Mouse (Mus musculus) lung, postnatal 25 days (tissue): ENCODE results near the gene Pik3r5.

Source experiments
- DNase-seq: peaks from one replicate; pipeline ENCODE4 v3.0.0; 2022; ENCODE audit warnings: low spot score

Gene Pik3r5

DNA sequence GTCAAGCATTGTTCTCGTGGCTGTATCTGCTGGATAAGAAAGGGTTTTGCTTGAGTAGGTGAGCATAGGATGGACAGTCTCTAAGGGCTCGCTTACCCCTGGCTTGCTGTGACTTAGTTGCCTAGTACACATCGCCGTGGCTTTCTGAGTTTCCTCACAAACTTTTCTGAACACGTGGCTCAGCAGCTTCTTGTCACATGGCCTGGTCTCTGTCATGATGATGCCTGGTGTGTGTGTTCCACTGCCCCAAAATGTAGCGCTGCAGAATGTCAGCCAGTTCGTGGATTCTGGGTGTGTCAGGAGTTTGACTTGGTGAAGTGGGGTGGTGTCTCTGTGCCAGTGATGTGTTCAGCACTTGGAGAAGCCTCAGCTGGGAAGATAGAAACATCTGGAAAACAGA is 16.4 kb downstream of the Pik3r5 start:
- DNase-seq = no peak

DNA sequence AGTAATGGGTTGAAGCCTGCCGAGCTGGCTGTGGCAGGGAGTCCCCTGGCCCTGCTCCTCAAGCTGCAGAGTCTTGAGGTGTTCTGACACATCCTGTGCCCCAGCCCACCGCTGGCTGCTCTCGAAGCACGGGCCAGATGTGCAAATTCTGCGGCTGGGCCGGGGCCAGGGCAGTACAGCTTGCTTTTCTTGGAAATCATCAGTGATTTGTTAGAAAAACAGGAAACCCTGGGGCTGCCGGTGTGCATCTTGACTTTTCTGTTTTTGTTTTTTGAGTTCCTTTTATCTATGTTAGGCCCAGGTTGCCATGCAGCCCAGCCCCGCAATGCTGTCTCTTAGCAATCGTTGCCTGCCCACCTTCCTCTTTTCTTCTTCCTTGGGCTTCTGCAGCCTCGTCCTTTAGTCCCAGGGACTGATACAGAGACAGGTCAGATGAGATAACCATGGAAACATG is 19.4 kb downstream of the Pik3r5 start:
- peak; percentile 59 for DNase-seq

DNA sequence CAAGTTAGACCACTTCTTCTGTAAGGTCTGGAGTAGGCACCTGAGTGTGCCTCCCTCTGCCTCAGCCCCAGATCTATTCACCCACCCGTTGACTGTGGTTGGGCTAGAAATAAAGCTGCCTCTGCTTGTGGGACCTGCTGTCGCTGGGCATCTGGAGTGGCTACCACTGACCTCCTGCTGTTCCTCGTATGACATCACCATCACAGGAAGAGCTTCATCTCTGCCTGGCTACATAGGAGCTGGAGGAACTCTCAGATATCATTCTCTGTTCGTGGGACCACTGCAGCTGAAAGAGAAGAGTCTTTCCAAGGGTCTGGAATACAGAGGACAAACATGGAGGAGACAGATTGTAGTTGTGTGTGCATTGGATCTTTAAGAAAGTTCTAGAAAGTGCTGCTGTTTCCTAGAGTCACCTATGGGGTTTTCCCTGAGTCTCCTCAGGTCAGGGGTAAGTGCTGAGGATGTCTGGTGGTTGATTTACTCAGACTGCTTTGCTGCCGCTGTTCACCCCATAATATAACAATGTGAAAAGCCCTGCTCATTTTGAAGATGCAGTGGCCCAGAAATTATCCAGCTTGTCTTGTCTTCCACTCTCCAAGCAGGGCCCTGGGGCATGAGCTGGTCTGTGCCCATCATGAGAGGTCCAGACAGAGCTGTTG is 20.0 kb downstream of the Pik3r5 start:
- DNase-seq = no peak

DNA sequence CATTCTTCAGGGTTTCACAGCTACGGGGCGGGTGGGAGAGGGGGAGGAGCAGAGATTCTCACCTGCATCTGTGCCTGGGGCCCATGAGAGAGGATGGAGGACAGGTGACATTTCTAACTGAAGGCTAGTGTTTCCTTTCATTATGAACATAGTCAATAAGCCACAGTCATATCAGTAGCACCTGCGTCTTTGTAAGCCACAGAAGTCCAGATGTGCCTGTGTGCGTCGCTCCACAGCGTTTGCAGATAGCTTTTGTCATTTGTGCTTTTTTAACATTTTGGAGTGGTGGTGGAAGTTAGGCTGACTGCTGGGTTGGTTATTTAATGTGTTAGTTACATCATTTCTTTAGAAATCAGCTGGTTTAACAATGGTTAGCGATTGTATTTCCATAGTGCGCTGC is 20.8 kb downstream of the Pik3r5 start:
- DNase-seq = no peak

DNA sequence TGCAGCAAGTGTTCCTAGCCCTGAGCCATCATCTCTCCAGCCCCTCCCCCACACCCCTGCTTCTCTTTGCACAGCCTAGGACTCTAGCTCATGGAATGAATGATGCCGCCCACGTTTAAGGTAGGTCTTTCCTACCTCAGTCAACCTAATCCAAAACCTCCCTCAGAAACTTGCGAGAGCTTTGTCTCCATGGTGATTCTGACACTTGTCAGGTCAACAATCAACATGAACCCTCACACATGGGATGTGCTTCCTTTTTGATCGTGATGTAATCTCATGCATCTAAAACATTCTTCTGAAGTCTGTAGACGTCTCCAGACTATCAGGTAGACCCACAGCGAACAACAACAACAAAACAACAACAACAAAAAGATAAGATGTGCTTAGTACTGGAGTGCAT is 21.4 kb downstream of the Pik3r5 start:
- no peak for DNase-seq

DNA sequence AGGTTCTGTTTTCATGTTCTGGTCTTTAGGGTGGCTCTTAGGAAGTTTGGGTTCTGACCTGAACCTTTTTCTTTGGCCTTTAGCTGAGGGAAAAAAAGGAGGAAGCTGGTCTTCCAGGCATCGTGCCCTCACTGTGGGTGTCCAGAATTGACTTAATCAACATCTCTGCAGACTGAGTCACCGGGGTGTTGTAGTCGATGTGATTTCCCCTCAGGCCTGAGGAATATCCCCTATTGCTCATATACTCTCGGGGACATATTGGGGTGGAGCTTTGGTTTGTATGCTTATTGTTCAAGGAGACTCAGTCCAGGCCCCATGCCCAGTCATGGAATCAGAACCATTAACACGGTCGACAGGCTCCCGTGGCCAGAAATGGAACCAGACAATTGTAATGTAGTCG is 26.2 kb downstream of the Pik3r5 start:
- DNase-seq = no peak

DNA sequence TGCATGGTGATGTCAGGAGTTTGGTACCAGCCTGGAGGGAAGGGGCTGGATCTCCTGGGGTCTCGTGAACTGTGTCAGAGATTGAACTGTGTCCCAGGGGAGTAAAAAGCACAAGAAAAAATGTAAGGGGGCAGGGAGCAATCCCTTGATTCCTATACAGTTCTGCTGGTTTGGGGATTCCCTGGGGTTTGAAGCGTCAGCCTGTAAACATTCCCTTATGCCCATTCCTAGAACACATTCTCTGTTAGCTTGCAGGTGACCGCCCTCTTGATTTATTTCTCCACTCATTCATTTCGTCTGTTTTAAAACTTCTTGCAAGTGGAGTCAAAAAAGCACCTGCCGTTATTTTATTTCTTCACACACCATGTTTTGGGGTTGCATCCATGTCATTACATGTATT is 27.1 kb downstream of the Pik3r5 start:
- DNase-seq = no peak

DNA sequence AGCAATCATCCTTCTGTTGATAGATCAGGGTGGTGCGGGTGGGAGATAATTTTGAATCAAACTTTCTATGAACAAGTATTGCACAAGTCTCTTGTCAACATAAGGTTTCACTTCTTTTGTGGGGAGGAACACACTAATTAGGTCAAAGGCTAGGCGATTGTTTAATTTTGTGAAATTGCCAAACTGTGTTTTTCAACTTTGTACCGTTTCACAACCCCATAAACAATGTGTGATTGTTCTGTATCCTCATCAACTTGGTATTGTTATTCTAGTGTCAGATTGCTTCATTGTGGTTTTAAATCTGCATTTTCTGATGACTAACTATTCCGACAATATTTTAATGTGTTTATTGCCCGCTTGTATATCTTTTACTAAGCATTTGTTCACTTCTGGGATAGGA is 27.6 kb downstream of the Pik3r5 start:
- no peak for DNase-seq

DNA sequence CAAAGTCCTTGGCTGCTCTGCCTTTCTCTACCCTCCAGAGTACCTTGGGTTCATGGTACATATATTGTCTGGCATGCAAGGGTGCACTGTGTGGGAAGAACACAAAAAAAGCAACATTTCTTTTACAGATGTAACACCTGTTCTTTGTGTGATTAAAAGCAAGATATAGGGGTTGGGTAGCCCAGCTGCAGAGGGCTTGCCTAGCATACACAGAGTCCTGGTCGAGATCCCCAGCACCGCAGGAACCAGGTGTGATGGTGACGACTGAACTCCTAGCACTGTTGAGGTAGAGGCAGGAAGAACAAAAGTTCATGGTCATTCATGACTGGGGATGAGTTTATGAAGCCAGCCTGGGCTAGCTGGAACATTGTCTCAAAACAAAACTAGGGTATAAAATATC is 30.8 kb downstream of the Pik3r5 start:
- no peak for DNase-seq

DNA sequence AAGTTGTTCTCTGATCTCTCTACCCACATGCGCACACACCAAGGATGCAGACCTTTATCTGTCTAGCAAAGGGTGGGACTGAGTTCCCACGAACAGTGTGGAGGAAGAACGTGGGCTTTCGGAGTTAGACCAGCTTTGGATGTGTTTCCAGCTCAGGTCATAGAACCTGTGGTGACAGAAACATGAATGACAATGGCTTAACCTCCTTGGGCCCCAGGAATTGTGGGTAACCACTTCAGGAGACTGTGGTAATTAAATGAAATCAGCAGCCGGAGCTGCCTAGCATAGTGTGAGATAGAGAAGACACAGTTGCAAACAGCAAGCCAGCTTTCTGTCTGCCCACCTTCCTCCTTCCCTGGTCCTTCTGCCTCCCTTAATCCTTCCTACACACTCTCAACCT is 32.3 kb downstream of the Pik3r5 start:
- no peak for DNase-seq

DNA sequence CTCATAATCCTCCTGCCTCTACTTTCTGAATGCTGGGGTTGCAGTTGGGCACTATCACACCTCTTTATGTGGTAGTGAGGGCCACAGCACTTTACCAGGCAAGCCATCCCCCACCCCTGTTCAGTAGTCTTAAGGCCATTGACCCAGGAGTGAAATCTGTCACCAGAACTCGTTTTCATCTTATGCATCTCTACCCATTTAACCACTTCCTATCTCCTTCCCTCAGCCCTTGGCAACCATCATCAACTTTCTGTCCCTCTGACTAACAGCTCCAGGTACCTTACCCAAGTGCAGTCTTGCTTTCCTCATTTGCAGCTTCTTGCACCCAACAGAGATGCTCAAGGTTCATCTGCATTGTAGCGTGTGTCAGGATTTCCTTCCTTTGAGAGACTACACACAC is 33.2 kb downstream of the Pik3r5 start:
- no peak for DNase-seq

DNA sequence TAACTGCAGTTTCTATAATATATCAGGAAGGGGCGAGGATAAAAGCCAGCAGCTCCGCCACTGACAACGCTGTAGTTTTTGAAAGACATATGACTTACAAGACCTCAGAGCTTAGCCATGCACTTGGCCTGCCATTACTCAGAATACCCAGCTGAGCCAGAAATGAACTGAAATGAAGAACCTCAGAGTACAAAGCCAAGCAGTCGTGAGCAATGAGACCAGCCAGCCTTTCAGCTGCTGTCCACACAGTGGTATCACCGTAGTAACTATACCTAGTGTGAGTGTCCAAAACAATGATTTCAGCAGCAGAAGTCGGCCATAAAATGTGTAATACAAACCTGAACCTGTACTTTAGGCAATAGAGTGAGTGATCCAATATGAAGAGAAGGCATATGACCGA is 35.5 kb downstream of the Pik3r5 start:
- DNase-seq = no peak

DNA sequence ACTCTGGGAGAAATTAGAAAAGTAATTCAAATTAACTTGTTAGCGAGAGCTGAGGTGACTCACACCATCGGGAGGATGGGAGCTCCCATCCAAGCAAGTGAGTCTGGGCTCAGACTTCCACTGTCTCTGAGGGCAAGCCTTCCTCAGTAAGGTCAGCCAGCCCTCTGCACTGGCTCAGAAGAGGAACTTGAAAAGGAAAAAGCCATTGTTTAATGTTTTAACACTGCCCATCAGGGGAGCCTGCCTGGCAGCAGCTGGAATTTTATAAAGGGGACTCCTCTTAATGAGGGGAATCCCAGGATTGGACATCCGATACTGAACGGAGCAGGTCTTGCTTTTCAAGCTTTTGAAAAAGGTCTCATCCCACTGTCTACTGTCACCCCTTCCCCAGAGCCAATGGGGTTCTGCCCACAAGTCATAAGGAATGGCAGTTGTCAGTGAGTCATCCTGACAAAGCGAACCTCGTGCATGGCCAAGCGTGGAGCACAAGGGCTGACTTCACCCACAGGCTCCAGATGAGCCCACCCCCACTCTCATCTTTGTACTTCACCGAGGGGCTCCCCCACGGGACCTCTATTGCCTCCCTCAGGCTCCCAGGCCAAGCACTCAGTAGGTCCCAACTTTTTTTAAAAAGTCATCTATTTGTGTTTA is 36.2 kb downstream of the Pik3r5 start:
- no peak for DNase-seq

DNA sequence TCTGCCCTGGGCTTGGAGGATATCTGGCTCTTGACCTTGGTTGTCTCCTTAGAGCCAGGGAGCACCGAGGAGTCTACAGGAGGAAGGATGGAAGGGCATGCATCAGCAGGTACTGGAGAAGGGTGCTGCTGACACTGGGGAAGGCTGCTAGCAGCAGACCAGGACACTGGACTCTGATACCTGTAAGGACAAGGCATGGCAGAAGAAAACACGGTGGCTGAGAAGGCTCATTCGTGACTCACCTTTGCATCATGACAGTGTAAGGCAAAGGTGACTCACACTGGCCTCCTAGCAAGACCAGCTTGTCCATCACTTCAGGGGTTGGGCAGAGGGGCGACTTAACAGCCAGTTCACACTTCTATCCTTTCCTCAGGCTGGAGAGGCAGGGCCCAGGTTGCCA is 37.0 kb downstream of the Pik3r5 start:
- no peak for DNase-seq

DNA sequence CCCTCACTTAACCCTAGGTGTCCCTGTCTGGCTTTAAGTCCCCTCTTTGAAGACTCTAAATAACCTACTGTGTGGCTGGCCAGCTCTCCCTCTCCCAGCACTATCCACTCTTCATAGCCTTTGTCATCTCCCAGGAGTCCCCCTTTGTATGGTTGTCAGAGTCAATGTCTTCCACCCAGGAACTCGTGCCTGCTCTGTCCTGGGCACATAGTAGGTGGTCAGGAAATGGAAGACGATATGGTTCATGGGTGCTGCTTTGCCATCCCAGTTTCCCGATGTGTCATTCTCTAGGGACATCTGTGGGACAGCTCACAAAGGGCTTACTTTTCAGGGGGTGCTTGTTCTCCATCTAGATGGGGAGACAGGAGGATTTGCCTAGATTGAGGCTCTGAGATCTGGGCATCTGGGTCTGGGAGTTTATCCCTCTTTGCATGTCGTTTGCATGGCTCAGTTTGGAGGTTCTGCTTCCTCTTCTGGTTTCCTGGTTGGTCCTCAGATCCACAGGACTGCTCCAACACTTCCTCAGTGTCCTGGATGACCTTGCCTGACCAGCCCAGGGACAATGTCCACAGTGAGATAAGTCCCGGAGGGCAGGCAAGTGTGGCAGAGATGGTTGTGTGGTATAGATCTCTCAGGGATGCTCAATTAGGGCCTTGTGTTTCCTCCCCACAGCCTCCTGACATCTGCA is 40.4 kb downstream of the Pik3r5 start:
- DNase-seq = no peak

DNA sequence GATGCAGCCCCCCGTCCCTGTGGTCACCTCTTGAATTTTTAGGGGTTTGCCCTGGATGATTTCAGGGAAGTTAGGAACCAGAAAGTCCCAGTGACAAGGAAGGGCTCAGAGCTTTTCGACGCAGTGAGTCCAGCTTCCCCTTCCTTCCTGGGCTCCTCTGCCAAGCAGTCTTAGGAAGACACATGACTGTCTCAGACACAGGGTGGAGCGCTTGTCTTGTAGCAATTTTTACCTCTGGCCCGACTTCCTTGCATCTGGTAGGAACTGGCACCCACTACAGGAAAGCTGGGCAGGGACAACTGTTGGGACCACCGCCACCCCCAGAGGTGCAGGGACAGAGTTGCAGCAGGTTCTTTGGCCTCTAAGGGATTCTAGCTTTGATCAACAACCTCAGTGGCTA is 42.7 kb downstream of the Pik3r5 start:
- no peak for DNase-seq

DNA sequence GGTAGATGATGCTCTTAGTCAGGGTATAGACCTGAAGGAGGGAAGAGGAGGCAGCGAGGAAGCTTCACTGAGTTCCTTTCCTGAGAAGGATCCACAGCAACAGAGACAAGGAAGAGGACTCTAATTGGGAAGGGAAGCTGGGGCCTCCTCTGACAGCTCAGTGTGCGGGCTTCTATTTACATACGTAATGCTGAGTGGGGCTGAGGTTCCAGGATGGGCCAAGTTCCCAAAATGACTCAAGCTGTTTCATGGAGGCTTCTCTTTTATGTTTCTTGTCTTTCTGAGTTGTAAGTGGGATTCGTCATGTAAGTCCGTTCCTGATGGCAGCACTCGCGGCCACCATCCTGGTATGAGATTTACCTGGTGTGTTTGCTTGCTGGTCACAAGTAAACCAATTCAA is 43.8 kb downstream of the Pik3r5 start:
- no peak for DNase-seq

DNA sequence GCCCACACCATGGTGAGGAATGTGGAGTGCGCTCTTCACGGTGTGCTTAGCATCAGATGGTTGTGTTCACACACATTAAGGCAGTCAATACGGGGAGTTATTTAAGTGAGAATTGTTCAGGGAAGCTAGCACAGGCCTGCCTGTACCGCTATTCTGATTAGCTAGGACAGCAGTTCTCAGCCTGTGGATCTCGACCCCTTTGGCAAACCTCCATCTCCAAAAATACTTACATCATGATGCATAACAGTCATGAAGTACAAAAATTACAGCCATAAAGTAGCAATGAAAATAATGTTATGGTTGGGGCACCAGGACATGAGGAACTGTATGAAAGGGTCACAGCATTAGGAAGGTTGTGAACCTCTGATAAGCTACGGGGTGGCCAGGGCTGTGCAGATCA is 45.7 kb downstream of the Pik3r5 start:
- DNase-seq = no peak

DNA sequence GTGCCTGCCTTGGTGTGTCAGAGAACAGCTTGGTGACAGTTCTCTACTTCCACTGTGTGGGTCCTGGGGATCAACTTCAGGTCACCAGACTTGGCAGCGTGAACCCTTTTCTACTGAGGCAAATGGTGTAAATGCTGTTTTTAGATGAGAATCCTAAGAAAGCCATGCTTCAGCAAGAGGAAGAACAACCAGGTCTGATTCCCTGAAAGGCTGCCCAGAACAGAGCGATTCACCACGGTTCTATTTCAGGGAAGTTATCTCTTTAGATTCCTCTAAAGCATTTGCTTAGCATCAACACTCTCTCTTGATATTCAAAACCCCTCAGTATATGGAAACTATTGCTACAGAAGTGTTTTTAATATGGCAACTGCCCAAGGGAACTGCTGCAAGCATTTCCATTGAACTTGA is 46.7 kb downstream of the Pik3r5 start:
- DNase-seq = no peak

DNA sequence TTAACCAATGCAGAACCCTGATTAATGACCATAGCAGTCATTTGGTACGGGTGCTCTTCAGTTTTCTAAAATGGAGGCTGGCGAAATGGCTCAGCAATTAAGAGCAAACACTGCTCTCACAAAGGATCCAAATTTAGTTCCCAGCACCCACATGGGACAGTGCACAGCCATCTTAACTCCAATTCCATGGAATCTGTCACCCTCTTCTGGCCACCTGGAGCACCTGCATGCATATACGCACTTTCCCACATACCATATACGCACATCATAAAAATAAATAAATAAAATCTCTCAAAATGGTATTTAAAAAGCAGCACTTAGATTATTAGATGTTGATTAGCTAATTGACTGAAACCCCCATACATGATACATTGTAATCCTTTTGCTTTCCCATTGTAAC is 48.7 kb downstream of the Pik3r5 start:
- no peak for DNase-seq

DNA sequence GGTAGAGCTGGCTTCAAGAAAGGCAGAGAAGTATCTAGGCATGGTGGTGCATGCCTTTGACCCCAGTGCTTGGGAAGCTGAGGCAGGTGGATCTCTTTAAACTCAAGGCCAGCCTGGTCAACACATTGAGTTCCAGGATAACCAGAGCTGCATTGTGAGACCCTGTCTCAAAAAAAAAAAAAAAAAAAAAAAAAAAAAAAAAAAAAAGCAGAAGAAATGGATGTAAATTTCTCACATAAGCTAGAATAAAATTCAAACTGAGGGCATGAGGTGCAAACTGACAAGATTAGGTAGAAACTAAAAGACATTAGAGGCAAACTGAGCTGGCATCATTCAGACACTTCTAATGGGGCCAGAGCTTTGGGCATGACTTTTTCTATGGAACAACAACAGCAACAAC is 50.1 kb downstream of the Pik3r5 start:
- DNase-seq = no peak

DNA sequence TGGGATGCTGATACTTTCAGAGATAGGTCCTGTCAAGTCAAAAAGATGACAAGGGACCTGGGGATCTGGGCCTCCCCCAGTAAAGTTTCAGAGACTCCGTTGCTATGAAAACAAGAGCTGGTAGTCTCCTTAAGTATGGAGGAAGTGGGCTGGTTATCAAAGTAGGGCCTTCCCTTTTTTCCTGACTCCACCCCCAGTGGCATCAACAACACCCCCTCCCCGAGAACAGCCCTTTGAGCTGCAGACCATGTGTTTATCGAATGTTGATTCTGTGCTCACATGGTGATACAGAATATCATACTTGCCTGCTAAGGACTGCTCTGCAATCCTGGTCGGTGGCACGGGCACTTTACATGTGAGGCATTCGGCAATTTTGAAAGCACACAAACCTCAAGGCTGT is 51.3 kb downstream of the Pik3r5 start:
- no peak for DNase-seq

DNA sequence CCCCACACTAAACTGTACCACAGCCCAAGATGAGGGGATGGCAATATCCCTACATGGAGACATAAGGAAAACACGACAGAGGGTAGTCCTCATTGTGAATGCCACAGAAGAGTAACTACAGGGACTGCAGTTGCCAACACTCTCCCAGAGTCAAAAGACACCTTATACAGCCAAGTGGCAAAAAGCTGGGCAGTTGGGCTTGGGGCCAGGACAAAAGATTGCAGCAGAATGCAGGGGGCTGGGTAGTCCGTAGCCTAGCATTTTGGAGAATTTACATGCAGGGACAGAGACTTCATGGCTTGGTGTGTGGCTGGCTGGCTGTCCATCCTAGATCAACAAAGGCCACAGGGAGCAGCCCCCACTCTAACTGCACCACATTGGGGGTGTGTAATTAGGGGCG is 52.5 kb downstream of the Pik3r5 start:
- no peak for DNase-seq
